Mouse (Mus musculus): ENCODE results near the gene Nsmce4a. TPM values are rescaled to one million over a fixed set of nuclear protein-coding genes. Genes with fewer than 3 reads are reported as not detected.

The Nsmce4a gene
- polyA plus RNA-seq, 1 experiment from 2014 or later: 98.0 TPM

Other genes with a start within 250 kb of the Nsmce4a start
- 94.4 and 104 TPM in 2 replicates for gene Ate1, start 52.7 kb downstream of the Nsmce4a start, polyA plus RNA-seq (2015; fragmentation: Nextera tagmentation; extraction: Ambion mirVana)
- gene Tacc2, start 4.3 kb upstream of the Nsmce4a start, polyA plus RNA-seq (2015; fragmentation: Nextera tagmentation; extraction: Ambion mirVana): 58.0 and 59.1 TPM in 2 replicates
- gene Btbd16, start 201.0 kb upstream of the Nsmce4a start, polyA plus RNA-seq (2015; fragmentation: Nextera tagmentation; extraction: Ambion mirVana): 0.16 TPM in 1 of 2 replicates, not detected in the other